Mouse (Mus musculus) gastrocnemius, postnatal 4 days (tissue): Measurements from ENCODE around the gene Zfp541. TPM values are rescaled to one million over a fixed set of nuclear protein-coding genes. Genes with fewer than 3 reads are reported as not detected.

Source experiments
- DNase-seq, 2 experiments: peaks; one replicate each; pipeline ENCODE4 v3.0.0; 2021 to 2022; ENCODE audit warnings: low spot score in 2 of 2, mixed read lengths in 2 of 2
- total RNA-seq, 2 experiments: library from RNA; stranded (reverse); gene quantifications; 2 replicates each; pipeline ENCODE4 v1.2.3; 2021

Gene Zfp541
- total RNA-seq, 2 experiments from 2014 or later, result 0.05 TPM; not detected in 1

DNA sequence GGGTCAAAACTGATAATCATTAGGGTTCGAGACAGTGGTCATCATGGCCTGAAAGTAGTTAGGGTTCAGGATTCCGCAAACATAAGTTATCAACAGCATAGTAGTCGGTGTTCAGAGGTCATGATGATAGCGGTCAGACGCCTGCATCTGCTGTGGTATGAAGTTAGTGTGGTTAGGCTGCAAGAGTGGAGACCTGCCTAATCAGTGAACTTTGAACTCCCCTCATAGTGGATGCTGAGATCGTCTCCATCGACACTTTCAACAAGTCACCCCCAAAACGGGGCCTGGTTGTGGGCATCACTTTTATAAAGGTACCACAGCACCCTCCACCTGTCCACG lies 58.6 kb downstream of the Zfp541 start:
- DNase-seq, result no peak

DNA sequence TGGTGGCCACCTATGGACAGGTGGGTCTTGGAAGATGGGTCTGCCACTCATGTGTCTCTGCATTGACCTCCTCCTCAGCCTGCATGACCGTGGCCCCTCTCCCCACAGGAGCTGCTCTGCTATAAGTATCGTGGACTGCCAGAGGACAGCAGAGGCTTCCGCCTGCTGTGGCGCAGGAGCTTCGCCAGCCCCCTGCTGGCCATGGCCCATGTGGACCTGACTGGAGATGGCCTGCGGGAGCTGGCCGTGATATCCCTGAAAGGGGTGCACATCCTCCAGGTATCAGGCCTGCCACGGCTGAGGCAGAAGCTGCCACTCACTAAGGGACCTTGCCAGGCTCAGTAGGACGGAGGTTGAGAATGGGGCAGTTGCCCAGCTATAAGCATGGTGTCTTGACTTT lies 64.2 kb downstream of the Zfp541 start:
- no peak for DNase-seq

DNA sequence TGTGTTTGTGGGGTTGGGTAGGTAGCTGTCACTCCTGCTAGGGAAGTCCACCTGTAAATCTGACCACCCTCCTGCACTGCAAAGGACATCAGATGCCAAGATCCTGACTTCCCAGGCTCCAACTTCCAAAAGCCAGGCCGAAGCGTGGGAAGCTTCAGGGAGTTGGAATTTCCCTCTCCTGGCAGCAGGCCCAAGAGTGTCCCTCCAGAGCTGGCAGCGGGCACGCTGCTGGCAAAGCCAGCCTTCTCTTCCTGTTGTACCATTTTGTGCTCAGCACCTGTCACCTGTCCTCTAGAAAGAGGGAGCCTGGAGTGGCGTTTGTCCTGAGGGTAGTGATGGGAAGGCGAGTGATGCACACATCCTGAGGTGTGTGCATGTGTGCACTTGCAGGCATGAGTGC lies 66.7 kb downstream of the Zfp541 start:
- no peak for DNase-seq

DNA sequence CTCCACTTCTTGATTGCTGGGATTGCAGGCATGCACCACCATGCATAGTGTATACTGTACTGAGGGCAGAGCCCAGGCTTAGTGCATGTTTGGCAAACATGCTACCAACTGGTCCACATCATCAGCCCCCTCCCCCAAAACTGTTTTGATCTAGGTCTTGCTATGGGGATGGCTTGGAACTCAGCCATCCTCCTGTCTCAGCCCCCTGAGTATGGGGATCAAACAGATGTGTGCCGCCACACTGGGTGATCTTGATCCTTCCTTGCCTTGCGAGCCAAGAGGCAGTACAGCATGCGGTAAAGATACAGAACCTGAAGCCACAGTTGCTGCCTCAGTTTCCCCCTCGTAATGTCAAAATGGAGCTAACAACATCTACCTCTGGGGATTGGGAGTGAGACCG lies 67.3 kb downstream of the Zfp541 start:
- DNase-seq, result no peak

DNA sequence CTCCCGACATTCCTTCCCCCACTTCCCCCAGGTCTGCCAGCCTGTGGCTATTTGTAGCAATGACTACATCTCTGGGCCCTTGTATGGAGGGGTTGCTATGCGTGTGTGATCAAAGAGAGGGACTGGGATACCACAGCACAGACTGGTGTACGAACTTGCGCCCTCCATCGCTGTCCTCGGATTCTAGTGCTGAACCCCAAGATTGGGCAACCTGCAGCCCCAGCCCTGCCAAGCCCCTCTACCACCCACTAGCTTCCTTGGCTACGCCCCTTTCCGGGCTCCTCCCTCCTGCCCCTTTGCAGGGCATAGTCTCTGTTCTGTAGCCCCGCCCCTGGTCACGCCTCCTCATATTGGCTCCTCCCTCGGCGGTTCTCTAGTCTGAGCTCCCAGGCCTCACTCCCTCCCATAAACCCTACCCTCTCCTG lies 67.8 kb downstream of the Zfp541 start, which contains the start of gene Slc8a2:
Gene Slc8a2, plus strand, starts transcription at position 406 of the 425 bp plus-strand sequence.
- DNase-seq, result peak in 1 of 2 experiments; percentile 57

DNA sequence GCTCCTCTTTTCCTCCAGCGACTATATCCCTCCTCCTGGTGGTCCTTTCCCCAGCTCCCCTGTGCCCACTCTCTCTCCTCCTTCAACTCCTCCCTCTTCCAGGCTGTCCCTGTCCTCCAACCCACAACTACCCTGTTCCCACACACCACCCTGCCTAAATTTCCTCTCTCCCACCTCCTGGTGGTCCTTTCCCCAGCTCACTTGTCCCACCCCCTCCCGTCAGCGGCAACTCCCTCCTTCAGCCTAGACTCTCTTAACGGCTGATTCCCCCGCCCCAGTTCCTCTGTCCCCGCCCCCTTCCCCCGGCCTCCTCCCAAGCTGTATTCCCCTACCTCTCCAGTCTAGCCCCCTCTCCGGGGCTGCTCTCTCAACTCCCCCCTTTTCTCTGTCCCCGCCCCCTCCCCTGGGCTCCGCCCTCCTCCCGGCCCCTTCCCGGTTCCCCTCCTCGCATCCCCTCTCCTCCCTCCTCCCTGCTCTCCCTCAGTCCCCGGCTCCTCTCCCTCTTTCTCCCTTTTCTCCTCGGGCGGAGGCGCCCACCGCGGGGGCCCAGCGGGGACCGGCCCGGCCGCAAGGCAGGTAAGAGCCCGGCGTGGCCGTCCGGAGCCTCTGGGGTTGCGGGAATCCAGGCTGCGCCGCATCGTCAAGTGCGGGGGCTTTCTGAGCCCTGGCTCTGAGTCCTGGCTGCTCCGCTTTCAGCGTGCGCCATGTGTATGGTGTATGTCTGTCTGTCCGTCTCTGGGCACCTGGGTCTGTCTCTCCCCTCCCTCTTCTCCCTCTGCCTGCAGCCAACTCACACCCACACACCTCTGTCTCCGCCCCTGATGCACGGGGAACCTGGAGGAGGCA lies 68.5 kb downstream of the Zfp541 start:
- no peak for DNase-seq

DNA sequence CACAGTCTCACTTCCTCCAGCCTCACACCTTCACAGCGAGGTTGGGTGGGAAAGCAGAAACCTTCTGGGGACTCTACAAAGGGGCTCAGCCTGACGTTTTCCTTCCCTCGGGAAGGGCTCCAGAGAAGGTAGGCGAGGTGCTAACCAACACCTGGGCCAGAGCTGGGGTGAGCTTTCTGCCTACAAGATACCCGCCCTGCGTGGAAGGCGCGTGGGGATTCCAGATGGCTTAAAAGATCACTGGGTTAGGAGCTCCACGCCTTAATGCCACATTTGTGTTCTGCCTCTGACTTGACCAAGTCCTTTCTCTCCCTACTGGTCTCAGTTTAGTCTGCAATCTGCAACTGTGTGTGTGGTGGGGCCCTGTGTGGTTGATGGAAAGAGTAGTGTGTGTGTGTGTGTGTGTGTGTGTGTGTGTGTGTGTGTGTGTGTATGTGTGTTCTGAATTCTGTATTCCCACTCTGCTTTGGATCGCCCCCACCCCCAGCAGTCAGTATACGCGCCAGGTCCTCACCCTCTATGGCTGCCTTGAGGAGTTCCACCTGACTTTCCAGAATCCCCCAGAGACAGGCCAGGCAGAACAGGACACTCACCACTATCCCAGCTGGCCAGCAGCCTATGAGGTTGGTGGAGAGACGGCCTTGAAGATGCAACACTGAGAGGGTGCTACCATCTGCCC lies 69.5 kb downstream of the Zfp541 start:
- DNase-seq, result no peak

DNA sequence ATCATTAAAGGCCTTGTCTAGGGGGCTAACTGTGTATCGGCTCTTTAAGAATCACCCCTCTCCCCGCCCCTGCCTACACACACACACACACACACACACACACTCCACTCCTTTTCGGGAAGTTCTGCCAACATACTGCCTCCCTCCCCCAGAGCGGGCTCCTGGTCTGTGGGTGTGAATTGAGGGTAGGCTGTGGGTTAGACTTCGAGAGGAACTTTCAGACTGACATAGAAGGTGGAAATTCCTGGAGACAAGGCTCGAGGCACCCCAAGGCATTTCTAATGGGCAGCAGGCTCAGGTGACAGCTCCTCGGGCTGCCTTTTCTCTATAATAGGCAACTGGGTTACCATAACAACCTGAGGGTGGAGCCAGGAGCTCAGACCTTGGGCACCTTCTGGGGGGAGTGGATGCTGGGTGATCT lies 70.6 kb downstream of the Zfp541 start:
- no peak for DNase-seq

DNA sequence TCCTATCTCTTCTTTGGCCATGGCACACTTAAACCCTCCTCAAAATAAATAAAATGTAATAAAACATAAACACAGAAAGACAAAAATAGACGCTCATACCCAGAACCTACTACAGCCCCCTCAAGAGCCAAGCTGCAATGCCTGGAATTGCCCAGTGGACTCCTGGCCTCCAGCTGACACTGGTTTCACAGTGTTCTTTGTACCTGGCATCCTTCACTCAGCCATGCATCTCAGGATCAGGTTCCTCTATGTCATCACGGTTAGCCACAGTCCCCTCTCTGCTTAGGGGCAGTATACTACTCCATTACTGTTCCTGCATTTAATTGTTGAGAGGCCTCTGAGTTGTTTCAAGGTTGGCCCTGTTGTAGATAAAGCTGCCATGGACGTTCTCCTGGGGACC lies 71.3 kb downstream of the Zfp541 start:
- no peak for DNase-seq

DNA sequence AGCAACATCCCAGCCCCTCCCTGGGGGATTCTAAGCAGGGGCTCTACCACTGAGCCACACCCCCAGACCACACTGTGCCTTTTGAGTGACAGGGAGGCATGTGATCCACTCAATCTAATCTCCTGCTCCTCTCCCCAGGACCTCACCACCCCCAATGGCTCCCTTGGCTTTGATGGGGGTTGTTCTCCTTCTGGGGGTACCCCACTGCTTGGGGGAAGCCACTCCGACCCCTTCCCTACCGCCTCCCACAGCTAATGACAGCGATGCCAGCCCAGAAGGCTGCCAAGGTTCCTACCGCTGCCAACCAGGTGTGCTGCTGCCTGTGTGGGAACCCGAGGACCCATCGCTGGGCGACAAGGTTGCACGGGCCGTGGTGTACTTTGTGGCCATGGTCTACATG lies 72.1 kb downstream of the Zfp541 start:
- no peak for DNase-seq

DNA sequence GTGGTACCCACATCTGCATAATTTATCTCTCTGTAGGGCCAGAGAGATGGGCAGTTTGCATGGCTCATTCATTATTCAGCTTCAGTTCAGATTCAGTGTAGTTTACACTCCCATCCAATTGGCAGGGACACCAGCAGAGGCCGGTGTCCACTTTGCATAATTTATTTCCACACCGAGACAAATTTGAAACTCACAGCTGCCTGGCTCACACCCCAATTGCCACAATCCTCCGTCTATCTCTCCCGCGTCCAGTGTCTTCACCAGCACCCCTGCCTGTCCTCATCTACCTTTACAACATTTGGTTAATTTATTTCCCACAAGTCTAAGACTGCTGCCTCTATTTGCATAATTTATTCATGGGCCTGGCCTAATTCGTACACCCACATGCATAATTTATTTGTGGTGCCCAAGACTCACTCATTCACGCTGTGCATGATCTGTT lies 73.4 kb downstream of the Zfp541 start:
- no peak for DNase-seq

Other genes starting within 250 kb of the Zfp541 start
- not detected for gene Obox6, start 222.1 kb upstream of the Zfp541 start, total RNA-seq
- gene Crx, start 181.8 kb upstream of the Zfp541 start, total RNA-seq, result not detected
- gene Crxos, start 179.2 kb upstream of the Zfp541 start, total RNA-seq, result not detected
- 100 to 1,000 TPM; 440 to 541 TPM for gene Selenow, start 139.4 kb upstream of the Zfp541 start, total RNA-seq
- 100 to 1,000 TPM; 172 to 173 TPM for gene Nop53, start 115.7 kb upstream of the Zfp541 start, total RNA-seq
- 100 to 1,000 TPM; 160 to 194 TPM for gene Ehd2, start 94.2 kb upstream of the Zfp541 start, total RNA-seq
- gene Bicra, start 13.9 kb upstream of the Zfp541 start, total RNA-seq, result 10 to 100 TPM; 12.1 to 12.6 TPM
- gene Napa, start 36.6 kb downstream of the Zfp541 start, total RNA-seq, result 100 to 1,000 TPM; 141 to 153 TPM
- 10 to 100 TPM; 11.7 to 13.9 TPM for gene Kptn, start 58.1 kb downstream of the Zfp541 start, total RNA-seq
- gene Slc8a2, start 68.0 kb downstream of the Zfp541 start, total RNA-seq, result 1 to 10 TPM in 1 of 2 experiments, under 1 TPM in 1; 0.54 to 1.1 TPM
- gene Meis3, start 113.3 kb downstream of the Zfp541 start, total RNA-seq, result 10 to 100 TPM in 1 of 2 experiments, 1 to 10 TPM in 1; 9.5 to 11.7 TPM
- 10 to 100 TPM in 1 of 2 experiments, 1 to 10 TPM in 1; 9.3 to 10.5 TPM for gene Dhx34, start 160.2 kb downstream of the Zfp541 start, total RNA-seq
- under 1 TPM; 0.08 to 0.17 TPM for gene C5ar2, start 182.3 kb downstream of the Zfp541 start, total RNA-seq
- gene C5ar1, start 197.7 kb downstream of the Zfp541 start, total RNA-seq, result 1 to 10 TPM; 6.1 to 8.8 TPM
- 10 to 100 TPM; 13.8 to 18.8 TPM for gene Inafm1, start 211.8 kb downstream of the Zfp541 start, total RNA-seq
- 10 to 100 TPM; 45.5 to 59.0 TPM for gene Ccdc9, start 225.0 kb downstream of the Zfp541 start, total RNA-seq
- 1 to 10 TPM; 9.1 to 9.7 TPM for gene Bbc3, start 246.6 kb downstream of the Zfp541 start, total RNA-seq